Mouse (Mus musculus) neural tube, embryonic 11.5 days (tissue): ENCODE results near the gene Nxnl2. TPM values are rescaled to one million over a fixed set of nuclear protein-coding genes. Genes with fewer than 3 reads are reported as not detected.

Experiments
- ATAC-seq: fragments of 200-750 bp; cut with Nextera tagmentation; 2 replicates; pipeline ENCODE4 v1.8.0; 2017; ENCODE audit warnings: moderate number of reproducible peaks, mild to moderate bottlenecking, moderate TSS enrichment, moderate library complexity; ENCODE audit not compliant: insufficient read depth, low FRiP score, low TSS enrichment
- DNase-seq: peaks from one replicate; pipeline ENCODE4 v3.0.0-alpha.2; 2015; ENCODE audit warnings: low spot score
- H3K27ac ChIP-seq: fragments of 300-500 bp; sonication (generic); 2 replicates; pipeline ENCODE4 v1.5.1; 2014; ENCODE audit warnings: low read depth, mild to moderate bottlenecking, low read length
- H3K27me3 ChIP-seq: fragments of 300-500 bp; sonication (generic); 2 replicates; pipeline ENCODE4 v1.6.1; 2014; ENCODE audit warnings: mild to moderate bottlenecking, low read length, mixed read lengths; ENCODE audit not compliant: control insufficient read depth, insufficient read depth
- H3K36me3 ChIP-seq: fragments of 300-500 bp; sonication (generic); 2 replicates; pipeline ENCODE4 v1.6.1; 2014; ENCODE audit warnings: mild to moderate bottlenecking, low read length, moderate library complexity, mixed read lengths; ENCODE audit not compliant: control insufficient read depth, insufficient read depth
- H3K4me1 ChIP-seq: fragments of 300-500 bp; sonication (generic); 2 replicates; pipeline ENCODE4 v1.6.1; 2014; ENCODE audit warnings: low read length, mixed read lengths; ENCODE audit not compliant: control insufficient read depth, insufficient read depth
- H3K4me2 ChIP-seq: fragments of 300-500 bp; sonication (generic); 2 replicates; pipeline ENCODE4 v1.6.1; 2014; ENCODE audit warnings: low read depth, mild to moderate bottlenecking, moderate library complexity
- H3K4me3 ChIP-seq: fragments of 300-500 bp; sonication (generic); 2 replicates; pipeline ENCODE4 v1.5.1; 2014; ENCODE audit warnings: low read depth, low read length
- H3K9ac ChIP-seq: fragments of 300-500 bp; sonication (generic); 2 replicates; pipeline ENCODE4 v1.6.1; 2014; ENCODE audit warnings: mild to moderate bottlenecking, low read length
- H3K9me3 ChIP-seq: fragments of 300-500 bp; sonication (generic); 2 replicates; pipeline ENCODE4 v1.6.1; 2016; ENCODE audit warnings: low read length; ENCODE audit not compliant: control insufficient read depth
- WGBS: fragments of 180-500 bp; shearing (Covaris S2); extraction: QIAGEN DNeasy Blood & Tissue Kit; methylation state at CpG from one replicate; pipeline ENCODE4 v1.1.7; 2014; 5-methylcytosine and 5-hydroxymethylcytosine counted together
- polyA plus RNA-seq: library from polyadenylated mRNA; unstranded; fragments of >200 nt; fragmentation: Nextera tagmentation; extraction: Ambion mirVana; gene quantifications from 2 replicates; pipeline ENCODE4 v1.2.1, GENCODE M21; 2014

Gene Nxnl2
- polyA plus RNA-seq: 0.50 and 1.0 TPM in 2 replicates

DNA sequence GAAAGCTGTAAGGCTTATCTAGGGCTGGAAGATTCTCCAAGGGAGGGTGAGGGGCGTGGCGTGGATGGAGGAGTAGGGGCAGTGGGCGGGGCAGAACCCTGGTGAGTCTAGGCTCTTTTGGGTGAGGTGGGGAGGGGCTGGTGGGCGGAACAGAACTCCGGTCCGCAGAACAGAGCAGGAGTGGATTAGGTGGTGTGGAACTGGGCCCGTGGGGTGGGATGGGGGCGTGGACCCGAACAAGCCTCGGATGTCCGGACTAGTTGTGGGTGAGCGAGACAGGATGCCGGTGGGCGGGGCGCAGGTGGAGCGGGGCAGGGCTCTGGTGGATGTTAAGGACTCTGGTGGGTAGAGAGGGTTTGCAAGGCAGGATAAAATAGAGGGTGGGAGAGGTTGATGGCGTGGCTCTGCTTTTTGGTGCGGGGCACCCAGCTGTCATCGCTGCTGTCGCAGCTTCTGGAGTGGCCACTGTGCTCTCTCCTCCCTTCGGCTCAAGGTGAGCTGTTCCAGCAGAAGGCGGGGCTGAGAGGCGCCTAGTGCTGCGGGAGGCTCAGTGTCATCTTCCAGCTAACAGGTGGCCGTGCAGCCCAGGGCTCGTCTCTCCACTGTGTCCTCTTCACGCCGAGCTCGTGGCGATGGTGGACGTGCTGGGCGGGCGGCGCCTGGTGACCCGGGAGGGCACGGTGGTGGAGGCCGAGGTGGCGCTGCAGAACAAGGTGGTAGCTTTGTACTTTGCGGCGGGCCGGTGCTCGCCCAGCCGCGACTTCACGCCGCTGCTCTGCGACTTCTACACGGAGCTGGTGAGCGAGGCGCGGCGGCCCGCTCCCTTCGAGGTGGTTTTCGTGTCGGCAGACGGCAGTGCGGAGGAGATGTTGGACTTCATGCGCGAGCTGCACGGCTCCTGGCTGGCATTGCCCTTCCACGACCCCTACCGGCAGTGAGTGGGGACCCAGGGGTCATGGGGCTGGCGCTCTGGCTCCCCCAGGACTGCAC lies at the start of gene Nxnl2:
Gene Nxnl2, plus strand, starts transcription at position 332 of the 990 bp plus-strand sequence.
- H3K4me2 ChIP-seq: peak within 1 kb of the TSS; percentile 69
- peaks cover 2% of the 10 kb centered on the region; the same call in 1 of the 2 replicates for H3K27me3 ChIP-seq
- H3K4me3 ChIP-seq: peak within 1 kb of the TSS; percentile 35
- no peaks in the 10 kb centered on the region for H3K9me3 ChIP-seq
- peaks cover 7% of the 10 kb centered on the region; the same call in 1 of the 2 replicates for H3K4me1 ChIP-seq
- peak within 1 kb of the TSS; percentile 35 for H3K9ac ChIP-seq
- DNase-seq (peak; percentile 49), ATAC-seq (peak; percentile 69)
- H3K36me3 ChIP-seq: no peaks in the 10 kb centered on the region
- WGBS: under 1% methylated on average over 64 of the region's 64 CpGs
- H3K27ac ChIP-seq: no peak within 1 kb of the TSS

DNA sequence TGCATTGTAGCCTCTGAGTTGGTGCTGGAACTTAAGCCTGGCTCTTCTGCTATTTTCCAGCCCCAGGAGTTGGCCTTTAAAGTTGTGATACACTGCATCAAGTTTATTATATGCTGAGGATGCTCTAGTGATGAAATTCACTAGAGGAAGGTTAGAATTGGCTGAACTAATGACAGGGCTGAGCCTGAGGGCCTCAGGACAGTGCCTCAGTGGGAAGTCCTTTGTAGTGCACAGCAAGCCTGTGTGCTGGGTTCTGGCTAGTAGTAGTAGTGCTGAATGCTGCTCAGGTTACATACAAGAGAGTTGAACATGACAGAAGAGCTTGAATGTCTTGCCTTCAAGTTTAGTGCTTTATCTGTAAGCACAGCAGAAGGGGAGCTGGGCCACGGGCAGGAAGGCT lies 48.9 kb upstream of the Nxnl2 start:
- no peak for DNase-seq

DNA sequence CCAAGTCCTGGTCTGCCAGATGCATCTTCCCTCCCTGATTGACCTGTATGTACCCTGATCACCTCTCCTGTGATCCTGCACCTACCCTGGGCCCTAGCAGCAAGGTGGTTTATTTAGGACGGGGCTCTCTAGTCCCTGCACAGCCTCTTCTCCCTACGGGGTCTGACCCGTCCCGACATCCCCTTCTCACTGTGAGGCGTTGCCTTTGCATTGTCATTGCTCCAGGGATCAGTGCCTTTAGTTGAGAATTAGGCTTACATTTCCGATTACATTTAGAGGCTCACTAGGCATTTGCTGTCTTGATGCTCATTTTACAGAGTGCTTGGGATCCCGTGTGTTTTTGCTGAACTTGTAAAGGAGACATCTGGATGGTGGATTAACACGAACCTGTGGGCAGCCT lies 48.1 kb upstream of the Nxnl2 start:
- H3K9ac ChIP-seq: no peak overlapping the region
- no peak overlapping the region for H3K27ac ChIP-seq
- no peaks in the 10 kb centered on the region for H3K9me3 ChIP-seq
- WGBS: 88% methylated on average over 8 of the region's 8 CpGs
- no peak overlapping the region for H3K4me2 ChIP-seq
- no peaks in the 10 kb centered on the region for H3K27me3 ChIP-seq
- no peak for DNase-seq
- no peaks in the 10 kb centered on the region for H3K36me3 ChIP-seq
- no peak for ATAC-seq
- peaks cover 12% of the 10 kb centered on the region; the same call in 1 of the 2 replicates for H3K4me1 ChIP-seq
- H3K4me3 ChIP-seq: no peak overlapping the region

More for the DNA sequence above, 48.9 kb upstream of the Nxnl2 start:
- H3K4me1 ChIP-seq: peaks cover 12% of the 10 kb centered on the region; the same call in 1 of the 2 replicates
- no peaks in the 10 kb centered on the region for H3K9me3 ChIP-seq
- H3K4me3 ChIP-seq: no peak overlapping the region
- H3K36me3 ChIP-seq: no peaks in the 10 kb centered on the region
- no peak overlapping the region for H3K4me2 ChIP-seq
- WGBS: 38% methylated on average over 1 of the region's 1 CpGs
- H3K9ac ChIP-seq: no peak overlapping the region
- no peak overlapping the region for H3K27ac ChIP-seq
- H3K27me3 ChIP-seq: no peaks in the 10 kb centered on the region
- no peak for ATAC-seq

DNA sequence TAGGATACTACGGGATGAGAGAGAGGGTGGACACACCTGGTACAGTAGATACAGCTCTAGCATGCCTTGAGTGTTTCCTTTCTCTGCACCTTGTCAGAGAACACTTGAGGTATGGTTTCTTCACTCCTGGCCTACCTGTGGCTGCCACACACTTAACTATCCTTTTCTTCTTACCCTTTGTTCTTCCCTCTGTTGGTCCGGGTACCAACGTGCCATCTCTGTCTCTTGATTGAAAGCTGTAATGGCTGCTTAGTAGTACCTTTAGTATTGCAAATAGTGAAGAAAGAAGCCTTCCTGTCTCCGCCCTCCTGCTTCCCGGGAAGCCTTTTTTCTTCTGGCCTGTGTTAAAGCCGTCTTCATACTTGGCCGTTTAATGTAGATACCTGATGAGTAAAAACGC lies 45.5 kb upstream of the Nxnl2 start:
- Histone ChIP-seq H3K4me1 (0 out of 2 replicates have a peak, but pooled peaks cover 6% of the 10 kb centered on the region), H3K36me3 (no peaks in the 10 kb centered on the region), H3K27me3 (no peaks in the 10 kb centered on the region), H3K9ac (no peak overlapping the region), H3K4me2 (no peak overlapping the region), H3K4me3 (no peak overlapping the region), H3K9me3 (no peaks in the 10 kb centered on the region), H3K27ac (no peak overlapping the region)
- DNase-seq: no peak
- WGBS: 72% methylated on average over 8 of the region's 8 CpGs
- ATAC-seq: no peak

DNA sequence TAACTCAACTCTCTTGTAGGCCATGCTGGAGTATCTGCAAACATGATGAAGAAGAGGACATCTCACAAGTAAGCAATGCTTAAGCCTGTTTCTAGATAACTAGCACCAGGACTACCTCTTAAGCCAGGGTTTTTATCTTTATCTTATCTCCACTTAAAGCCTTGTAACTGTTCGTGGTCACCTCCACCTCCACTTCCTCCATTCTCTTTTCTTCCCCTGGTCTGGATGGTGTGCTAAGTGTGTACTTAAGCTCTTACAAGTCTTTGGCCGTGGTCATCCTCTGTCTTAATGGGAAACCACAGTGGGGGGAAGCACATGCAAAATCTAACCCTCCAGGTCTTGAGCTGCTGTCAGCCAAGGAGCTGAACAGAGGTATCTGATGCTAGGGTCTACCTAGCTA lies 42.9 kb upstream of the Nxnl2 start:
- 87% methylated on average over 2 of the region's 2 CpGs for WGBS
- Histone ChIP-seq H3K4me1 (no peaks in the 10 kb centered on the region), H3K36me3 (peaks cover 5% of the 10 kb centered on the region; the same call in 1 of the 2 replicates), H3K4me3 (no peak overlapping the region), H3K27me3 (no peaks in the 10 kb centered on the region), H3K9ac (no peak overlapping the region), H3K9me3 (no peaks in the 10 kb centered on the region), H3K4me2 (no peak overlapping the region), H3K27ac (no peak overlapping the region)
- DNase-seq (no peak), ATAC-seq (no peak)

DNA sequence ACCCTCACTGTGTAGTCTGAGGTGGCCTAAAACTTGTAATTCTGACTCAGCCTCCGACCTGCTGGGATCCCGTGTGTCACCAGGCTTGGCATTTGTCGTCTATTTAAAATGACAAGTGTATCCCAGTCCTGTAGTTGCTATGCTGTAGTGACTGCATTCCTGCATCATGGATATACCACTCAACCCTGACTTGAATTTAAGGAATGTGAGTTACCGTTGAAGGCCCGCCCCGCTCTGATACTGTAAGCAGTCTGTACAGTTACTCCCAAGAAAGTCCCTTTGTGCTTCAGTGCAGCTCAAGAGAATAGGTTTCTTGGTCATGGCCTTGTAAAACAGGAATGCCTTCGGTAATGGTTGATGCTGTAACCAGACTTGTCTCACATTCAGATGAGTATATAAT lies 42.4 kb upstream of the Nxnl2 start:
- no peak overlapping the region for H3K27ac ChIP-seq
- ATAC-seq (no peak), DNase-seq (no peak)
- H3K4me3 ChIP-seq: no peak overlapping the region
- no peaks in the 10 kb centered on the region for H3K27me3 ChIP-seq
- H3K4me1 ChIP-seq: no peaks in the 10 kb centered on the region
- no peak overlapping the region for H3K4me2 ChIP-seq
- 93% methylated on average over 7 of the region's 7 CpGs for WGBS
- no peak overlapping the region for H3K9ac ChIP-seq
- H3K36me3 ChIP-seq: peaks cover 5% of the 10 kb centered on the region; the same call in 1 of the 2 replicates
- H3K9me3 ChIP-seq: no peaks in the 10 kb centered on the region

DNA sequence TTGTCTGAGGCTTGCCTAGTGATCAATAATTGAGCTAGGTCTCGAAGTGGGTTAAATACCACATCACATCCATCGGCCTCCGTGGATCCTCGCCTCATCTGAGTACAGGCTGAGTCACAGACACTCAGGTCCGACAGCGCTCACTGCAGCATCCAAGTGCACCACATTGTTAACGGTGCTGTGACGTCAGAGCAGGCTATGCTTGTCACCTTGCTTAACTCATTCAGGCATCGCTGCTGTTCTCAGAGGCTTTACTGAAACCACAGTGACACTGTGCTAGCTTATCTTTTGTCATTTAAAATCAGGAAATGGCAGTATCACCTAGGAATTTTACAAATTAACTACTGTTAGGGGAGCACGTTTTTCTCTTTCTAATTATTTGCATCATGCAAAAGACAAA lies 39.6 kb upstream of the Nxnl2 start:
- H3K27ac ChIP-seq: no peak overlapping the region
- H3K9ac ChIP-seq: no peak overlapping the region
- H3K4me1 ChIP-seq: no peaks in the 10 kb centered on the region
- ATAC-seq (no peak), DNase-seq (no peak)
- WGBS: 87% methylated on average over 10 of the region's 10 CpGs
- no peaks in the 10 kb centered on the region for H3K9me3 ChIP-seq
- no peak overlapping the region for H3K4me3 ChIP-seq
- no peaks in the 10 kb centered on the region for H3K27me3 ChIP-seq
- H3K4me2 ChIP-seq: no peak overlapping the region
- H3K36me3 ChIP-seq: peaks cover 5% of the 10 kb centered on the region; the same call in 1 of the 2 replicates

DNA sequence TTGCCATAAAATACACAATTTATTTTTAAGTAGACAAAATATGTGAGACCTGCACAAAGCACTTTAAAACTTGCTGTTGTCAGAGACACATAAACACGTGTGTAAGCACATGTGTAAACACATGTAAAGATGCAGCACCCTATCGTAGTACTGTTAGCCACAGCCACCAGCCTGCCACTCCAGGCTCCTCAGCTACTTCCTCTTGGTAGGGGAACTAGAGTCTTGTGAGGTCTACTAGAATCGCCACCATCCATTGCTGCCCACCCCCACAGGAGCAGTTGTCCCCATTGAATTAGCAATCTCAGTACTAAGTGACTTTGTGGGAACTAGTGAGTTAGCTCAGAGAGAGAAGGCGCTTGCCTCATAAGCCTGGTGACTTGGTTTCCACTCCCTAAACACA lies 34.5 kb upstream of the Nxnl2 start:
- 91% methylated on average over 4 of the region's 4 CpGs for WGBS
- H3K27ac ChIP-seq: no peak overlapping the region
- H3K4me1 ChIP-seq: no peaks in the 10 kb centered on the region
- no peaks in the 10 kb centered on the region for H3K27me3 ChIP-seq
- H3K36me3 ChIP-seq: no peaks in the 10 kb centered on the region; the same call in 1 of the 2 replicates
- DNase-seq (no peak), ATAC-seq (no peak)
- no peak overlapping the region for H3K4me2 ChIP-seq
- H3K9me3 ChIP-seq: no peaks in the 10 kb centered on the region
- no peak overlapping the region for H3K9ac ChIP-seq
- no peak overlapping the region for H3K4me3 ChIP-seq
